Mouse (Mus musculus) testis, adult 2 months (tissue): Measurements from ENCODE around the gene Rufy3. TPM values are rescaled to one million over a fixed set of nuclear protein-coding genes. Genes with fewer than 3 reads are reported as not detected.

Experiments
- H3K27ac ChIP-seq: fragments of 200-500 bp; 2 replicates; pipeline ENCODE4 v1.5.1; 2012; ENCODE audit warnings: low read depth, low read length; ENCODE audit not compliant: control insufficient read depth, insufficient read depth
- H3K27me3 ChIP-seq: fragments of 200-500 bp; 2 replicates; pipeline ENCODE4 v1.6.1; 2012; ENCODE audit warnings: mild to moderate bottlenecking, low read length, moderate library complexity; ENCODE audit not compliant: control insufficient read depth, insufficient read depth
- H3K36me3 ChIP-seq: fragments of 200-500 bp; 2 replicates; pipeline ENCODE4 v1.6.1; 2012; ENCODE audit warnings: mild to moderate bottlenecking, low read length; ENCODE audit not compliant: control insufficient read depth, insufficient read depth
- H3K4me1 ChIP-seq: fragments of 200-500 bp; 2 replicates; pipeline ENCODE4 v1.6.1; 2012; ENCODE audit warnings: low read length; ENCODE audit not compliant: control insufficient read depth, insufficient read depth
- H3K4me3 ChIP-seq: fragments of 200-500 bp; 2 replicates; pipeline ENCODE4 v1.5.1; 2012; ENCODE audit warnings: low read depth, mild to moderate bottlenecking, low read length, moderate library complexity, mixed read lengths; ENCODE audit not compliant: control insufficient read depth
- CTCF ChIP-seq: fragments of 200-500 bp; IDR thresholded peaks from 2 replicates; pipeline ENCODE4 v1.5.1; 2012; ENCODE audit warnings: low read depth, mild to moderate bottlenecking, inconsistent platforms, low read length, moderate library complexity; ENCODE audit not compliant: control insufficient read depth, insufficient read depth, insufficient replicate concordance
- POLR2A ChIP-seq: fragments of 200-500 bp; IDR thresholded peaks from 2 replicates; pipeline ENCODE4 v1.6.1; 2012; ENCODE audit warnings: low read depth, mild to moderate bottlenecking, inconsistent platforms, low read length, moderate library complexity; ENCODE audit not compliant: control insufficient read depth
- polyA plus RNA-seq: library from polyadenylated mRNA; depleted of rRNA; stranded (reverse); fragments of >200 nt; gene quantifications from 2 replicates; pipeline ENCODE4 v1.2.3, GENCODE M21; 2012

Gene Rufy3
- polyA plus RNA-seq, 1 experiment, result 15.8 TPM

DNA sequence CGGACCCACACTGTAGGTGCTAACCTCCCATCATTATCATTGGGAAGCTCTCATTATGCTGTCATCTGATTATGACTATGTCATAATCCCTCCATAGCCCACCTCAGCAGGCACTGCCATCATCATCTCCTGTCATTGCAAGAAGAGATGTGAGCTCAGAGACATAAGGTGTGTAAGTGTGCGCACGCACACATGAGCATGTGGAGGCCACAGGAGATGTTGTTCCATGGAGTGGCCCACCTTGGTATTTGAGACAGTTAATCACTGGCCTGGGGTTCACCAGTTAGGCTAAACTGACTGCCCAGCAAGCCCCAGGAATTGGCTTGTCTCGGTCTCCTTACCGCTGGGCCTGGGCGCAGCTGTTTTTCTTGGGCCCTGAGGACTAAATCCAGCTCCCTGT lies 16.5 kb downstream of the Rufy3 start:
- Histone ChIP-seq H3K36me3 (no peaks in the 10 kb centered on the region), H3K4me3 (peak overlapping the region; percentile 75), H3K4me1 (peaks cover 4% of the 10 kb centered on the region), H3K27me3 (no peaks in the 10 kb centered on the region), H3K27ac (peak overlapping the region; percentile 63)
- TF ChIP-seq CTCF (no peak), POLR2A (peak; percentile 73; the same call in 1 of the 2 replicates)

DNA sequence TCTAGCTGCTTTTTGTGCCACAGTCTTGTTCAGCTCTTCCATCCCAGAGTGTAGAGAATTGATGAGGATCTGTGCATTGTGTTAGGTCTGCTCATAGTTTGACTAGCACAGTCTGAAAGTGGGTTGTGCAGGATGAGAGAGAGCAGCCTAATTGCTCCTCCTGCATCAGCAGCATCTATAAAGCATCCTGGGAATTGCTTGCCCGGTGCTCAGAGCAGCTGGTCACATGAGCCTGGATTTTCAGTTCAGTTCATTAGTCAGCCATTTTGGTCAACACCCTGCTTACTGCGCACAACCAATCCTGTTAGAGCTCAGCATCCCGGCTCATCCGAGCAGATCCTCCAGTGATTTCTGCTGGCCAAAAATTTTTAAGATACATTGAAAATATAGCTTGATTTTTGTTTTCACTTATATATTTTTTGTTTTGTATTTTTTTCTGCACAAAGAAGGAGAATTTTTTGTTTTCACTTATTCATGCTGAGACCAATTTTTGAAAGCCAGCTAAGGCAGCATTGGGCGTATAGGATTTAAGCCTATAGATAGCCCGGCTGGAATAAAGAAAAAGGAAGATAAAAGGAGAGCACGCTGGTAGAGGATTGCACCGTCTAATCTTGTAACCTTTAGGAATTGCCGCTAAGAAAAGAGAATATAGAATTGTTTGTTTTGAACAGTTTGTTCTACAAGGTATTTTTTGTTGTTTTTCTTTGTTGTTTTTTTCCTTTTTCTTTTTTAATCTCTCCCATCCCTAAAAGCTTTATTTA lies 18.6 kb downstream of the Rufy3 start:
- Histone ChIP-seq H3K27ac (no peak overlapping the region), H3K4me3 (peak overlapping the region; percentile 80), H3K27me3 (no peaks in the 10 kb centered on the region), H3K36me3 (no peaks in the 10 kb centered on the region), H3K4me1 (peaks cover 7% of the 10 kb centered on the region)
- TF ChIP-seq POLR2A, result no peak
- TF ChIP-seq CTCF, result no peak

DNA sequence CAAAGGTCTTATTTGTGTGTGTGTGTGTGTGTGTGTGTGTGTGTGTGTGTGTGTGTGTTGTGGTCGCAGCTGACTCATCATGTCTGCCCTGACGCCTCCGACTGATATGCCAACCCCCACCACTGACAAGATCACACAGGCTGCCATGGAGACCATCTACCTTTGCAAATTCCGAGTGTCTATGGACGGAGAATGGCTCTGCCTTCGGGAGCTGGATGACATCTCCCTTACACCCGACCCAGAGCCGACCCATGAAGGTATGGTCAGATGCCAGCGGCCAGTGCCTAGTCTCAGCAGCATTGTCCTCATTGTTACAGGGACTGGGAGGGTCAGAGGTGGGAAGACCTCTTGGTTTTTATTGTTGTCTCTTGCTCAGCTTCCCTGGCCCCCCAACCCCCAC lies 19.2 kb downstream of the Rufy3 start:
- Histone ChIP-seq H3K27me3 (no peaks in the 10 kb centered on the region), H3K27ac (peak overlapping the region; percentile 44), H3K36me3 (no peaks in the 10 kb centered on the region), H3K4me1 (peaks cover 7% of the 10 kb centered on the region), H3K4me3 (peak overlapping the region; percentile 75)
- TF ChIP-seq POLR2A (no peak), CTCF (no peak)

DNA sequence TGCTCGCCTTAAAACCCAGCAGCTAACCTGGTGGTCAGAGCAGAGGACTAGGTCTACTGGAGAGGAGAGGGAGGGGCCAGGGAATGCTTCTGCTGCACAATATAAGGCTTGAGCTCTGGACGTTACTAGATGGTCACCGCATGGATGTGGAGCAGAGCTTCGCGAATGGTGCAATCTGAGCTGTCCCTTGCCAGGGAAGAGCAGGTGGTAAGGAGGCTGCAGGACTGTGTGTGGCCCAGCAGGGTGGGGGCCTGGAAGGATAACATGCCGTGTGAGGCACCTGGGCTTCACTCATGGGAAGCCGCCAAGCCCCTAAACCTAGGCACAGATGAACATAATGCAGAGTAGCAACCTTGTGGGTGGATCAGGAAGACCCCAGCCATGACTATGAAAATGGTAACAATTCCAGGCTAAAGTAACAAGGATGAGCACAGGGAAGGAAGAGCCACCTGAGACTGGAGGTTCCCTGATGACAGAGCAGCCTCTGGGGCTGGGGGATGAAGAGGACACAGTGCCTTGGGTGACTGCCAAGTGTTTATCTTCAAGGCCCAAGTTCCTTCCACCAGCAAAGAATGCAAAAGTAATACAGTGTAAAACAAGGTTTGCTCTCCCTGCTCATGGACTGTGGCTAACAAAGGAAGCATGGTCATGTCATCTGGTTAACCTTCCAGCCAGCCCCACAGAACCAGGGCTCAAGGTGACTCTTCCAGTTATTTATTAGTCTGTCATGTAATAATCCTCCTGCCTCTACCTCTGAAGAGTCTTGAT lies 21.8 kb downstream of the Rufy3 start:
- H3K36me3 ChIP-seq, result no peaks in the 10 kb centered on the region
- TF ChIP-seq CTCF (no peak), POLR2A (no peak)
- peak overlapping the region; percentile 52; the same call in 1 of the 2 replicates for H3K27ac ChIP-seq
- H3K27me3 ChIP-seq, result no peaks in the 10 kb centered on the region
- H3K4me3 ChIP-seq, result no peak overlapping the region
- peaks cover 7% of the 10 kb centered on the region for H3K4me1 ChIP-seq

DNA sequence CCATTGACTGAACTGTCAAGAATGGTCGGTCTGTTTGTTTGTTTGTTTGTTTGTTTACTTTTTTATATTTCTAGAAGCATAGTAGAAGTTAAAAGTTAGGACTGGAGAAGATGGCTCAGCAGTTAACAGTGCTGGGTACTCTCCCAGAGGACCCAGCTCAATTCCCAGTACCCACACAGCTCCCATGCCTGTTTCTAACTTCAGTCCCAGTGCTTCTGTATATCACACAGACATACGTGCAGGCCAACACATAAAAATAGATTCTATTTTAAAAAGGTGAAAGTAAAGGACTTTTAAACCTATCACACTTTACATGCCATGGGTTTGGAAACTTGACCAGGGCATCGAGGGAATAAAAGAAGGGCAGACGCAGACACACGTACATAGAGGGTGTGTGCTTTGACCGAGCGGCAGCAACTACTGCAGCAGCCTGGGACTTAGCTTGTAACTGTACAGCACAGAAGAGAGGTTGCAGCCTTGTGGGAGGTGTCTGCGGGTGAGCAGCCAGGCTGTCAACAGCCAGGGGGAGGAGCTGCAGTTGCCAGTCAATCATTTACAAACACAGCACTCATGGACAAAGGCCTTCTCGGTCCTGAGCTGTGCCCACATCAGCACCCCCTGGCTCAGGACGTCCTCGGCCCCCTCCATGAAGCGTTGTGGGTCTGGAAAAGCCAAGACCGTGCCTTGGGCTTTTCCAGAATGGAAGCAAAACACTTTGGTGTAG lies 22.5 kb downstream of the Rufy3 start:
- H3K36me3 ChIP-seq, result no peaks in the 10 kb centered on the region
- H3K27me3 ChIP-seq, result no peaks in the 10 kb centered on the region
- TF ChIP-seq CTCF, result no peak
- TF ChIP-seq POLR2A, result peak; percentile 46; the same call in 1 of the 2 replicates
- H3K4me1 ChIP-seq, result peaks cover 7% of the 10 kb centered on the region
- H3K4me3 ChIP-seq, result no peak overlapping the region
- H3K27ac ChIP-seq, result no peak overlapping the region

DNA sequence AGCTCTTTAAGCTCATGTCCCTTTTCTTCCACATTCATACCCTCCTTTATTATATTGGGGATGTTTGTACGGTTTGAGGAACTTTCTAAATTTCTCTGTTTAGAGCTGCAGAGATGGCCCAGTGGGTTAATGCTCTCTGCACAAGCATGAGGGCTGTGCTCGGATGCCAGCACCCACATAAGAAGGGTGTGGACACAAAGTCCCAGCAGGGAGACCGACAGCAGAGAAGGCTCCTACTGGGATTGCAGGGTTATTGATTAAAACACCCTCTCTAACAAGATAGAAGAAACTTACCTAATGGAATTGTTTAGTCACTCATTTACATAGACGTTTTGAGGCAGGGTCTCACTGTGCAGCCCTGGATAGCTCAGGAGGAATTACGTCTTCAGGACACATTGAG lies 23.6 kb downstream of the Rufy3 start:
- H3K36me3 ChIP-seq, result no peaks in the 10 kb centered on the region
- no peak overlapping the region for H3K27ac ChIP-seq
- no peaks in the 10 kb centered on the region for H3K27me3 ChIP-seq
- H3K4me3 ChIP-seq, result no peak overlapping the region
- peaks cover 7% of the 10 kb centered on the region for H3K4me1 ChIP-seq
- no peak for TF ChIP-seq POLR2A
- no peak for TF ChIP-seq CTCF

DNA sequence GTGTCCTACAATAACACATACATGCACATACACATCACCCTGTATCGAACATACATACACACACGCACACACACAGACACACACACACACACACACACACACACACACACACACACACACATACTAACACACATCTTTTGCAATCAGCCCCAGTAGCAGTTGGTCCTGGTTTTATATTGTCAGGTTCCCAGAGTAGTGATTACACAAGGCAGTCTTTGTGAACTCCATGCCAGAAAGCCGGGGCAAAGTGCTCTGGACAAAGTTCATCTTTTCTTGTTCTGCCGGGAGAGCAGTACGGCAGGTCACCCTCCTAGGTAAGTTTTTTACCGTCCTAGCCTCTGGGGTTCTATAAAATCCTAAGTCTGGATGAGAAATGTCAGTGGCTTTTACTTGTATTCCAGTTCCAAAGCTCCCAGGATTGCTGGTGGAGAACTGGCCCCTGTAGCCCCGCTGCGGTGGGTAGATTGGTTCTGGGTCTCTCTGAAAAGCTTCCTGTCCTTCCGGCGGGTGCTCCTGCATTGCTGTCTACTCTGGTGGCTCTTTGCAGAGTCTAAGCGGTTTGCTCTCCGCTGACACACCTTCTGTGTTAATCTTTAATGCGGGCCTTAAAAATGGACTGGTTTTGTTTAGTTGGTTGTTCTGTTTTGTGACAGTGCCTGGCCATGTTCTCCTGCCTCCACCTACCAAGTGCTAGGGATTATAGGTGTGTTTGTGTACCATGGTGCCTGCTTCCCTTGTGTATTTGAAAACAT lies 28.8 kb downstream of the Rufy3 start:
- Histone ChIP-seq H3K36me3 (no peaks in the 10 kb centered on the region), H3K27ac (no peak overlapping the region), H3K4me3 (no peak overlapping the region), H3K27me3 (no peaks in the 10 kb centered on the region), H3K4me1 (no peaks in the 10 kb centered on the region)
- TF ChIP-seq POLR2A, result no peak
- no peak for TF ChIP-seq CTCF
